Mouse (Mus musculus): ENCODE measurements at regions not wholly inside any gene's neighbourhood (a gene's known extent, or its start where the extent isn't known, plus 50 kb on each side); places are given as distances from the start of the nearest gene placed in this dataset.

DNA sequence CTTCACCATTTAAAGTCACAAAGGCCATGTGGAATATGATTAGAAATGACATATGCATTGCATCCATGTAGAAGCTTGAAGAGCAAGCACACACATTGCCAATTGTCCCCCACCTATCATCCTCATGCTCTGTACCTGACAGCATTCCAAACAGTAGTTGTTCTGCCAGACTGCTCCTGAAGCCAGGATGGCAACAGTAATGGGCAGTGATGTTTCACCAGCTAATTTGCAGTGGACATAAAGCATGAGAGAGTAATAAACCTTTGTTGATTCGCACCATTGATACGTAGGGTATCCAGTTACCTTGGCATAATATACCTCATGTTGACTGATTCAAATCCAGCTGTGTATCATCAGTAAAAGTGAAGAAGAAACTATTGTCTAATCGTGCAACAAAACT is 606.5 kb upstream of the Celf2 start:
- DNase-seq (ENCODE audit: low spot score in 2 of 2): no peak

DNA sequence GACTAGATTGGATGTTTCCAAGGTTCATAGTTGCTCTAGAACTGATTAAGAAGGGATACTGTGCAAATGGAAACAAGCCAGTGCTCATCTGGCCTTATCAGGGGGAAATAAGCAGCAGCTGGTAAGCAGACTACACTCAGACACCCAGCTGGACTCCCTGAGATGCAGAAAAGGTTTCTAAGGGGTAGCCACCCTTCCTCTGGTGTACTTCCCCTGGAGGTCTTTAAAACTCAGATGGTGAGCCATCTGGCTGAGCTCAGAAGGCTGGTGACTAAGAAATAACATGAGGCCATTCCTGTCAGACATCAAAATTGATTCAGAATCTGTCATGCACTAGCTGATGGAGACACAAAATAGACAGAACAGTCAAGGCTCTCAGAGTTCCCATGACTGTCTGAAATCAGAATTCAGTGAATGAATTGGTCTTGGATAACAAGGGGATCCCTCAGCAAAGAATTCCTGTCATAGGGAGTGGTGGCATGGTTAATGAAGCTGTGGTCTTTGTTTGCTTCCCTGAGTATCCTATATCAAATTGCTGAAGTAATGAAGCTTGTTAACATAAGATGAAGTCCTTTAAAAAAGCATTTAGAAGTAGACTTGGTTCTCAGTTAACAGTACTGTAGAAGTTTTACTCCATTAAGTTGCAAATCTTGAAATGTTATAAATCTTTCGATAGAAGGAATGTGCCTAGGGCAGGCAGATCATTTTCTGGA is 603.2 kb upstream of the Celf2 start:
- DNase-seq (ENCODE audit: low spot score in 2 of 2): no peak

DNA sequence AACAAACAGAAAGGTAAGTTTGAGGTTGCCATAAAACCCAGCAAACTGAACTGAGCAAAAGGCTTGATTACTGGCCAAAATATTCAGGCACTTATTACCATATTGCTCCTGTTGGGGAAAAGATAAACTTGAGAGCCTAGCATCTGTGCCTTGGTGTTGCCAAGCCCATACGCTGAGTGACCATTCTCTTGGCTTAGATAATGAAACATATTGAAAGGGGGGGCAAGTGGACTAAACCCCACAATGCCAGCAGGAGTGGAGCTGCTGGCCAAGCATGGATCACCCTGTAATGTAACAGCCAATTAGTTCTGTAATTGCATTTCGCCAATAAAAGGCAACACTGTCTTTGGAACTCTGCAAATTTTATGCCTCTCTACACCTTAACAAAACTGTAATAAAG is 584.8 kb upstream of the Celf2 start:
- no peak for DNase-seq (ENCODE audit: low spot score in 2 of 2)

DNA sequence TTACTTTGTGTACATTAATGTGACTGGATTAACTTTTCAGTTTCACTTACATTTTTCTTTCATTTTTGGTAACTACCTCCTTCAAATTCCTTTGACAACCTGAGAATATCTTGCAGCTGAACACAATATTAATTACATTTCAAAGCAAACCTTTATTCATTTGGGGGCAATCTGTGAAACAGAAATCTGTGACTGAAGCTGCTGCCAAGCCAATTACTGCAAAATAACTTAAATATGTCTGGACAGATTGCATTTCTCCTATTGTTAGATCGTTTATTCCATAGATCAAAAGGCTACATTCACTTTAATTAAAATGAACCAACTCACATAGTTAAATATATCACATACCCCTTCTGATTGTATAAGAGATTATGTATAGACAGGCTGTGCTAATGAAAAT is 558.5 kb upstream of the Celf2 start:
- DNase-seq (ENCODE audit: low spot score in 2 of 2): no peak

DNA sequence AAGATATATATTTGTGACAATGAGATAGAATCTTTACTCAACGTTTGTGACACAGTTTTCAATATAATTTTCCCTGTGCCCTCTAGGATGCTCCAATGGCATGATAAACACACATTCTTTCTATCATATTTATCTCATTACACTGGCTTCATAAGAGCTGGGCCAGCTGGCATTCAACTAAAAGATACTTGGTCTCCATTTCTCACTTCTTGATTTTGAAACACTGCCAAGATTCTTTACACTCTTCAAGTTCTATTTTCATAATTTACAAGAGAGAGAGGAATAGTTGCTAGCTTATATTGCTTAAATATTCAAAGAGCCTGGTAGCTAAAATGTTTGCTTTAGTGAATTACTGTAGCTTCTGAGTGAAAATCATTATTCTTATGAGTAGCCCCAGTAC is 552.3 kb upstream of the Celf2 start:
- DNase-seq (ENCODE audit: low spot score in 2 of 2): no peak

DNA sequence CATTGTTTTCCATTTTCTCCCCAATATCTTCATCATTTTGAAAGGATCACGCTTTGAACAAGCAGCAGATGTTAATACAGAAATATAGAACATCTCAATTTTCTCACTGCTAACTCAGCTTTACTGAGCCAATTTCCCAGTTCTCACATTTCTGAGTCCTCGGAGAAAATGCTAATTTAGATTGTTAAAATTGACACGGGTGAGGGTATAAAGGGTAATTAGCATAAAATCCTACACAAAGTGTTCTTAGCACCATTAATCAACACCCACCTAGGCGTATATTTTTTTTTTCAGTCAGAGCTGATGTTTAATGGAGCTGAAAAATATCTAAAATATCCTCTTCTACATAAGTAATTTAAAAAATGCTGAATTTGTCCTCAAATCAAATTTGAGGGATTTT is 519.8 kb upstream of the Celf2 start:
- DNase-seq (ENCODE audit: low spot score in 2 of 2): no peak

DNA sequence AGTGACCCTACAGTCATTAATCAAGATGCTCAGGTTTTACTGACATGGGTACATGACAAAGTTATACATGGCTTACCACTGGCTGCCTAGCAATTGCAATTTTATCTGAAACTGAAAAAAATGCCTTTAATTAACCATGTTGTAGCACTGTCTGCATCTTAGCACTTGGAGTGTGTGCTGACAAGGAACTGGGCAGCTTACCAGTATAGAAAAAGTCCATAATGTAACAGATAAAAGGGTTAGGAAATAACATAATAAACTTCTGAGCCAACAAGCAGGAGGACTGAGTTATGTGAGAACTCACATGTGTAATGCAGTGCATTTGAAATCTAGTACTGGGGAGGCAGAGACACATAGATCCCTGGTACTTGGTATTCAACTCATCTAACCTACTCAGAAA is 518.2 kb upstream of the Celf2 start:
- no peak for DNase-seq (ENCODE audit: low spot score in 2 of 2)

DNA sequence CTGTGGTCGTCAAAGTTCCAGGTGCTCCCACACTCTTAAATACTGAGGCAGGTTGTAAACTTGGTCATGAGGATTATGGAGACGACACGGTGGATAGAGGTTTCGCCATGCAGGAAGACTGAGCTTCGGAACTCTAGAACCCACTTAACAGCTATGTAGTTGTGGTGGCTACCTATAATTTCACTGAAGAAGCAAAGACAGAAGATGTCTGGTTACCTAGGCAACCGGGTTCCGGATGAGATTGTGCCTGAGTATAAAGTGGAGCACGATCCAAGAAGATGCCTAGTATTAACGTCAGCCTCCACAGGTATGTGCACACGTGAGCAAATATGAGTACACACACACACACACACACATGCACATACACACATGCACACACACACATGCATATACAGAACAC is 517.3 kb upstream of the Celf2 start:
- peak in 1 of 2 experiments; percentile 55 for DNase-seq (ENCODE audit: low spot score in 2 of 2)

DNA sequence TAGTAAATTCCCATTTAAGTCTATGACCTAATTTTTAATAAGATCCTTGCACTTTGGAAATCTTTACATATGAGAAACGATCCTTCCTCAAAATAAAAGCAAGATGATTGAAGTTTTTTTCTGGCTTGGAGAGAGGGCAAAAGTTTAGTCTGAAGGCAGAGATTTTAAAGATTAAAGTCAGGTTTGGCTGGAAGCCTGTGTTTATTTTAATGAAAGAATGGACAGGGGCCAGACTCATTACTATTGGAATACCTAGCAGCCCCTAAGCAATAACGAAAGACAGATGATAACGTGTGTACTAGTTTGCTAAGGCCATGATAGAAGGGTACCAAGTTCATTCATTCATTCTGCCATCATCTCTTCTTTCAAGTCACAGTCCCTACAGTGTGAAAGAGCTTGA is 513.3 kb upstream of the Celf2 start:
- DNase-seq (ENCODE audit: low spot score in 2 of 2): no peak

DNA sequence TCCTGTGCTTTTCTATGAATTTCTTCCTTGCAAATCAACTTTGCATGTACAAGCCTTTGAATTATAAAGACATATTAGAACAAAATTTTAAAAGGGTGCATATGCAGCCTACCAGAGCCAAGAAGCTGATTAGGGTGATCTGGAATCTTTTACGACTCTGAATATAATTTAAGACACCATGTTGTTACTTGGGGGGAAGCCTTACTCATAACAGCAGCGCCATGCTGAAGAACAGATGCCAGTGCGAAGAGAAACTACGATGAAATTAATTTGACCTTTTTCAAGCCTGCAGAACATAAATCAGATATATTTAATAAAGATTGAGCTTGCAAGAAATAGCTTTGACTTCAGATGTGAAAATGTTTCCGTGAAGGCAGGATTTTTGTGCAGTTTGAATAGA is 512.7 kb upstream of the Celf2 start:
- no peak for DNase-seq (ENCODE audit: low spot score in 2 of 2)

DNA sequence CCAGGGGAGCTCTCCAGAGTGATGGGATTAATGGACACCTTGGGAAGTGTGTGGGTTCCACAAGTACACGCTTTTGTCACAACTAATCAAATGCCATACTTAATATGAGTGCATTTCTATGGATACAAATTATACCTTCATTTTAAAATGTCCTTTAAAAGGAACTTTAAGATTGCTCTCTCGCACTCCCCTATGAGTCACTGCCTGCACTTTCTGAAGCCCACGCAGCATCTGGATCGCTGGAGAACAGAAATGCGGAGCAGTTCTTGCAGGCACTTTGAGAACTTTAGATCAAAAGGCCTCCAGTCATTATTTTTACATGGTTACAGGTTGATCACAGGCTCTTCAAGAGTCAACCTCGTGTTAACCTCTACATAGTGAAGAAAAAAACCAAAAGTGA is 503.5 kb upstream of the Celf2 start:
- DNase-seq (ENCODE audit: low spot score in 2 of 2): peak; percentile 75 to 81

DNA sequence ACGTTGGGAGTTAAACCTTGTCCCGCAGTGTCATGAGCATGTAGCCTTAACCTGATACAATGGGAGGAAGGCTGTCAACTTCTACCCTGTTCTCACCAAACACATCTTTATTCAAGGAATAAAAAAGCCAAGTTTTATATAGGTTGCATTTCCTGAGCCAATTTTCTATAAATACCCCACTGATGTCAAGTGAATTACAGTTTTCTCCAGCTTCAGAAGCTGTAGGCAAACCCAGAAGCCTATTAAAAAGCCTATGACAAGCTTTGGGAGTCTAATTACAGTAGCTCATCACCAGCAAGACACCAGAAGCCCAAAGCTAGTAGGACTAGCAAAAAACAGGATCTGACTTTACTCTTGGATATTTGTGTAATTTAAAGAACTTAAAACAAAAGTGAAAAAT is 490.1 kb upstream of the Celf2 start:
- DNase-seq (ENCODE audit: low spot score in 2 of 2): no peak

DNA sequence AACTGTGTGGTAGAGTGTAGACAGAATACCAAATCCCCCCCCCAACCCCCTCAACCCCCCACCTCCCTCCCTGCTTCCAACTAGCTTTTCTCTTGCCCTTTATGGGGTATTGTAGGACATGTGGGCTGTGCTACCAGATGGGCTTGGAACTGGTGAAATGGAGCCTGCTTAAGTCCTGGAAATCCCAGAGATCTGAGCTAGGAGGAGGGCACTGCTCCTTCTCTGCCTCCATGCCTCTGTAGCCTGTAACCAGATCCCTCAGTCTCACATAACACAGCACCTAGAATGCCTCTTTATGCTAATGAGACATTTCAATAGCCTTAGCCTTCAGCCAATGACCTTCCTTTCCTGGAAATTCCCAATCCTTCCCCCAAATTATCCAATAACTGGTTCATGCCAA is 465.1 kb upstream of the Celf2 start:
- no peak for DNase-seq (ENCODE audit: low spot score in 2 of 2)

DNA sequence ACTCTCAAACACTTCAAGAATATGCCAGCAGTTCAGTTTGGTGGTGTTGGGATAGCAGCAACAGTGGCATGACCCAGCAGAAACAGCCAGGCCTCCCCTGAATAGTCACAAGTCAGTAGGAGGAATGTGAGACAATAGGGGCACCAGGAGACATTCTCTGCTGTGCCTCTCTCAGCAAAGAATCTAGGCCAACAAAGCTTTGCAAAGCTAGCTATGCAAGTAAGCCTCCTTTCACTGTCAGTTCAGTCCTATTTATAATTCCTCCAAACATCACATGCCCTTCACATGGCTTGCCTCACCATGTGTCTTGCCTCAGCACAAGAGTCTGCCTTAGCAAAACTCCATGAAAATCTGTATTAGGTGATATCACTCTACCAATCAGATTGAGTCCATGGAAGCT is 454.1 kb upstream of the Celf2 start:
- DNase-seq (ENCODE audit: low spot score in 2 of 2): no peak

DNA sequence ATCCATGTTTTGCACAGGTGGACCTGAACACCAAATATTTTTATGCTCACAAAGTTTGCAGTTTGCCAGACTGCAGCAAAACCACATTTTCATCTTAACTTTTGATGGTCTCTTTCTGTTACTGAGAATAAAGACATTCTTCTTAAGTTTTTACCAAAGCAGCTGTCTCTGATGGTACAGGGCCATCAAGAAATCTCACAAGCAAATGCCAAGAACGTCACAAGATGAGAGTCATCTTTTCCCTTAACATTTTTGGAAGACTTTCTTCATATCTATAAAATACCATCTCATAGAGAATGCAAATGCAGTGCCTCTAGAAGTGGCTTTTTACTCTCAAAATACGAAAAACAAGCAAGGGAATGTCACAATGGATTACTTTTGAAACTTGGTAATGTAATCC is 444.8 kb upstream of the Celf2 start:
- no peak for DNase-seq (ENCODE audit: low spot score in 2 of 2)

DNA sequence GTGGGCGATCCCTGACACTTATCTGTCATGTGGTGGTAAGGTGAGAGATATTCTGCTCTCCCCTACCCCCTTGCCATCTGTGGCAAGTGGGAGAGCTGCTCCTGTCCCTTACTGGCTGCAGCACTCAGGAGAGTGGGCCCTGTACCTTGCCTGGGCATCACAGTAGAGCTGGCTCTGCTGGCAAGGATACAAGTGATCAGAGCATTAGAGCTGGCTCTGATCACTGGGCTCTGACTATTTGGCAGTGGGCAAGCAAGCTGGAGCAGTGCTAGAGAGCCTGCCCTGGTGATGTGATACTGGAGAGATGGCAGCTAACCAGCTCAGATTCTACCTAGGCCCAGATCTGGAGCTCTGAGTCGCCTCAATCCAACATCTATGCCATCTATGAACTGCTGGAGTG is 443.5 kb upstream of the Celf2 start:
- no peak for DNase-seq (ENCODE audit: low spot score in 2 of 2)

DNA sequence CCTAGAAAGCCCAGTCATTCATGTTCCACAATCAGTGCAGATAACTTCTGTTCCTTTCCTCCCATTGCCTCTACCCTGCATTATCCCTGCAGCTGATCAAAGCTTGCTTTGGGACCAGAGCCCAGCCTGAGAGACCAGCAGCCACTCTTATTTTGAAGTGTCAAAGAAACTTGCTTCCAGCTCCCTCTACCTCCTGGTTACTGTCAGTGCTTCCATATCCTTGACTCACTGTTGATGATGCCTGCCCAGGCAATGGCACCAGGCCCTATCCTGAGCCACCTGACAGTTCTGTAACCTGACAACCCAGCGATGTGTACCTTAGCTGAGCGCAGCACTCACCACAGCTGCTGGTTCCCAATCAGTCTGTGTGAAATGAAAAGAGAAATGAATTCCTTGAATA is 435.6 kb upstream of the Celf2 start:
- peak; percentile 26 to 38 for DNase-seq (ENCODE audit: low spot score in 2 of 2)

DNA sequence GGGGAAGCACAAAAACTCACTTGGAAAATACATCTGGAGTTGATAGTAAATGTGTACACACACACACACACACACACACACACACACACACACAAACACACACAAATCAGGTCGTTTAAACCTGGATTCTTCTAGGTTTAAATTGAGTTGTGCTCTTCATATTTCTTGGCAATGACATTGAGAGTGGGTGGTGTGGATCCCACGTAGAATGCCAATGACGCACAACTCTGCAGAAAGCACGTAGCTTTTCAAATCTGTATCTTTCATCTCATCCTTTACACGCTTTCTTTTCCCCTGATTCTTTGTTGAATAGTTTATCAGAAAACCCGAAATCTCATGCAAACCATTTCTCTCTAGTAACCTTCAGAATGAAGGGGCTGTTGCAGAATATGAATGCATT is 424.3 kb upstream of the Celf2 start:
- DNase-seq (ENCODE audit: low spot score in 2 of 2): peak; percentile 43 to 53

DNA sequence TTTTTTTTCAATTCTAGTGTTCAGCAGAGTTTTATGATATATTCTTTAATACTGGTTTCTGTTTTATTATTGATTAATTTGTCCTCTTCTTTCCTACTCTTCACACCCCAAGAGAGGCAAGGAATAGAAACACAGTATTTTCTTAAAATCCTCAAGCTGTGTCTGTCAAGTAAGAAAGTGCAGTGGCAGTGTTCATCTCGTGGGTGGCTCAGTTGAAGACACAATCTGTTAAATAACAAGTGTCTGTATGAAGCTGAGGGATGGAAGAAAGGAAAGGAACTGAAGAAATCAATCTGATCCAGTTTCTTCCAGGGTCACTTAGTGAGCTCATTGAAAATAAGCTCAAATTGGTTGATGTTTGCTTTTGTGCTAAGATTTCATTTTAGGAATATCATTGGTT is 396.9 kb upstream of the Celf2 start:
- DNase-seq (ENCODE audit: low spot score in 2 of 2): peak in 1 of 2 experiments; percentile 35

DNA sequence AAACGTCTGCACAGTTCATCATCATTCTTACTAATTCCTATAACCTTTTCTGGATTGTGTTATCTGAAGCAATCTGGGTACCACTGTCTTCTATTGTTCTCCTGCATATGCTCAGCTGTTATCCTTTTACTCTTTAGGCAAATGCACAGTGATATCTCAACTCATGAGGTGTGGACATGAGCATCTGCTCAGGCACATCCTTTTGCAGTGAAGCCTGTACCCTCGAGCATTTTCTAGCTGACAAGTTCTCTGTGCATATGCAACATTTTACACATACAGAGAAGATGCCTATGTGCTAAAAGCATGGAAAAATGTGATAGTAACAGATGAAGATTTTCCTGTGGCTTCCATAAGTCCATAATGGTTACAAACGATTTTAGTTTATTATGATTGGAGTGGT is 384.4 kb upstream of the Celf2 start:
- peak in 1 of 2 experiments; percentile 17 for DNase-seq (ENCODE audit: low spot score in 2 of 2)
